Mouse (Mus musculus): ENCODE measurements around the gene Asb12. TPM values are rescaled to one million over a fixed set of nuclear protein-coding genes. Genes with fewer than 3 reads are reported as not detected.
"Not testable (repeated sequence)": the region's sequence is repeated elsewhere in the genome, so short reads cannot be mapped to it uniquely, and the experiment has no call there.

The Asb12 gene
- not detected in 2 replicates for polyA plus RNA-seq (2011; ENCODE audit: insufficient read depth, insufficient read length, low read depth, missing spikeins)

GRCm38 (mm10) chrX:95557887-95558286, at the start of gene Asb12, which contains the start of gene Pfn5:
Gene Asb12, minus strand, starts transcription at chrX:95557987.
Gene Pfn5, plus strand, starts transcription at chrX:95558104.
- Histone ChIP-seq H3K4me3 (ENCODE audit: low read depth, low read length) (no peak within 1 kb of the TSS), H3K27ac (ENCODE audit: insufficient read depth, low read length) (no peak within 1 kb of the TSS), H3K36me3 (ENCODE audit: control insufficient read depth, insufficient read depth, low read length, poor library complexity, severe bottlenecking) (no peaks in the 10 kb centered on the region), H3K9ac (ENCODE audit: low read depth, poor library complexity, severe bottlenecking) (no peak within 1 kb of the TSS), H3K27me3 (ENCODE audit: control insufficient read depth, insufficient read depth, low read length, poor library complexity, severe bottlenecking) (no peaks in the 10 kb centered on the region), H3K4me1 (ENCODE audit: control insufficient read depth, insufficient read depth, low read length) (no peaks in the 10 kb centered on the region), H3K9me3 (replicated peaks; ENCODE audit: control insufficient read depth, insufficient read depth, low read length, poor library complexity, severe bottlenecking) (no peaks in the 10 kb centered on the region)
- no peak for TF ChIP-seq CTCF (IDR thresholded peaks at IDR 0.05; ENCODE audit: low read depth, low read length)
- TF ChIP-seq EP300 (IDR thresholded peaks at IDR 0.05; ENCODE audit: insufficient read depth, low read depth, low read length) = no peak

- Histone ChIP-seq H3K27me3 (ENCODE audit: control insufficient read depth, insufficient read depth, low read length, poor library complexity, severe bottlenecking) (no peaks in the 10 kb centered on the region), H3K9ac (ENCODE audit: low read depth, poor library complexity, severe bottlenecking) (no peak overlapping the region), H3K9me3 (replicated peaks; ENCODE audit: control insufficient read depth, insufficient read depth, low read length, poor library complexity, severe bottlenecking) (no peaks in the 10 kb centered on the region), H3K27ac (ENCODE audit: insufficient read depth, low read length) (no peak overlapping the region), H3K4me1 (ENCODE audit: control insufficient read depth, insufficient read depth, low read length) (no peaks in the 10 kb centered on the region), H3K4me3 (ENCODE audit: low read depth, low read length) (no peak overlapping the region), H3K36me3 (ENCODE audit: control insufficient read depth, insufficient read depth, low read length, poor library complexity, severe bottlenecking) (no peaks in the 10 kb centered on the region)
- TF ChIP-seq CTCF (IDR thresholded peaks at IDR 0.05; ENCODE audit: low read depth, low read length) (no peak), POLR2A (IDR thresholded peaks at IDR 0.05; ENCODE audit: insufficient read depth, low read length) (no peak), EP300 (IDR thresholded peaks at IDR 0.05; ENCODE audit: insufficient read depth, low read depth, low read length) (no peak)
Measured at GRCm38 (mm10) chrX:95600609-95601008, 42.8 kb upstream of the Asb12 start.

- Histone ChIP-seq H3K36me3 (ENCODE audit: control insufficient read depth, insufficient read depth, low read length, poor library complexity, severe bottlenecking) (no peaks in the 10 kb centered on the region), H3K27ac (ENCODE audit: insufficient read depth, low read length) (no peak overlapping the region), H3K9ac (ENCODE audit: low read depth, poor library complexity, severe bottlenecking) (no peak overlapping the region), H3K9me3 (replicated peaks; ENCODE audit: control insufficient read depth, insufficient read depth, low read length, poor library complexity, severe bottlenecking) (no peaks in the 10 kb centered on the region), H3K4me1 (ENCODE audit: control insufficient read depth, insufficient read depth, low read length) (no peaks in the 10 kb centered on the region), H3K4me3 (ENCODE audit: low read depth, low read length) (no peak overlapping the region), H3K27me3 (ENCODE audit: control insufficient read depth, insufficient read depth, low read length, poor library complexity, severe bottlenecking) (no peaks in the 10 kb centered on the region)
- no peak for TF ChIP-seq CTCF (IDR thresholded peaks at IDR 0.05; ENCODE audit: low read depth, low read length)
- TF ChIP-seq EP300 (IDR thresholded peaks at IDR 0.05; ENCODE audit: insufficient read depth, low read depth, low read length) = no peak
- TF ChIP-seq POLR2A (IDR thresholded peaks at IDR 0.05; ENCODE audit: insufficient read depth, low read length) = no peak
Measured at GRCm38 (mm10) chrX:95554321-95554720, 3.5 kb downstream of the Asb12 start.

- not testable (repeated sequence) for H3K27me3 ChIP-seq (ENCODE audit: control insufficient read depth, insufficient read depth, low read length, poor library complexity, severe bottlenecking); H3K27ac ChIP-seq (ENCODE audit: insufficient read depth, low read length); H3K9me3 ChIP-seq (replicated peaks; ENCODE audit: control insufficient read depth, insufficient read depth, low read length, poor library complexity, severe bottlenecking); H3K4me3 ChIP-seq (ENCODE audit: low read depth, low read length); H3K36me3 ChIP-seq (ENCODE audit: control insufficient read depth, insufficient read depth, low read length, poor library complexity, severe bottlenecking); H3K4me1 ChIP-seq (ENCODE audit: control insufficient read depth, insufficient read depth, low read length); H3K9ac ChIP-seq (ENCODE audit: low read depth, poor library complexity, severe bottlenecking)
Measured at GRCm38 (mm10) chrX:95535493-95535892, 22.3 kb downstream of the Asb12 start.

- H3K9ac ChIP-seq (ENCODE audit: low read depth, poor library complexity, severe bottlenecking) = no peak overlapping the region
- H3K9me3 ChIP-seq (replicated peaks; ENCODE audit: control insufficient read depth, insufficient read depth, low read length, poor library complexity, severe bottlenecking) = no peaks in the 10 kb centered on the region
- H3K27ac ChIP-seq (ENCODE audit: insufficient read depth, low read length) = no peak overlapping the region
- no peaks in the 10 kb centered on the region for H3K4me1 ChIP-seq (ENCODE audit: control insufficient read depth, insufficient read depth, low read length)
- H3K27me3 ChIP-seq (ENCODE audit: control insufficient read depth, insufficient read depth, low read length, poor library complexity, severe bottlenecking) = no peaks in the 10 kb centered on the region
- TF ChIP-seq EP300 (IDR thresholded peaks at IDR 0.05; ENCODE audit: insufficient read depth, low read depth, low read length) (no peak), CTCF (IDR thresholded peaks at IDR 0.05; ENCODE audit: low read depth, low read length) (no peak), POLR2A (IDR thresholded peaks at IDR 0.05; ENCODE audit: insufficient read depth, low read length) (no peak)
- no peak overlapping the region for H3K4me3 ChIP-seq (ENCODE audit: low read depth, low read length)
- H3K36me3 ChIP-seq (ENCODE audit: control insufficient read depth, insufficient read depth, low read length, poor library complexity, severe bottlenecking) = no peaks in the 10 kb centered on the region
Measured at GRCm38 (mm10) chrX:95525166-95525565, 32.6 kb downstream of the Asb12 start.

- Histone ChIP-seq H3K27ac (ENCODE audit: insufficient read depth, low read length) (no peak overlapping the region), H3K4me1 (ENCODE audit: control insufficient read depth, insufficient read depth, low read length) (no peaks in the 10 kb centered on the region), H3K9me3 (replicated peaks; ENCODE audit: control insufficient read depth, insufficient read depth, low read length, poor library complexity, severe bottlenecking) (no peaks in the 10 kb centered on the region), H3K36me3 (ENCODE audit: control insufficient read depth, insufficient read depth, low read length, poor library complexity, severe bottlenecking) (no peaks in the 10 kb centered on the region), H3K4me3 (ENCODE audit: low read depth, low read length) (no peak overlapping the region), H3K9ac (ENCODE audit: low read depth, poor library complexity, severe bottlenecking) (no peak overlapping the region), H3K27me3 (ENCODE audit: control insufficient read depth, insufficient read depth, low read length, poor library complexity, severe bottlenecking) (no peaks in the 10 kb centered on the region)
- TF ChIP-seq CTCF (IDR thresholded peaks at IDR 0.05; ENCODE audit: low read depth, low read length) = no peak
- TF ChIP-seq POLR2A (IDR thresholded peaks at IDR 0.05; ENCODE audit: insufficient read depth, low read length) = no peak
- no peak for TF ChIP-seq EP300 (IDR thresholded peaks at IDR 0.05; ENCODE audit: insufficient read depth, low read depth, low read length)
Measured at GRCm38 (mm10) chrX:95523883-95524282, 33.9 kb downstream of the Asb12 start.
